Mouse (Mus musculus) retina, postnatal 7 days (tissue): ENCODE measurements around the gene Olfr867.

Experiments used
- DNase-seq: peaks from one replicate; pipeline ENCODE4 v3.0.0-alpha.2; 2012; ENCODE audit warnings: low read depth, low spot score

Olfr867 gene

DNA sequence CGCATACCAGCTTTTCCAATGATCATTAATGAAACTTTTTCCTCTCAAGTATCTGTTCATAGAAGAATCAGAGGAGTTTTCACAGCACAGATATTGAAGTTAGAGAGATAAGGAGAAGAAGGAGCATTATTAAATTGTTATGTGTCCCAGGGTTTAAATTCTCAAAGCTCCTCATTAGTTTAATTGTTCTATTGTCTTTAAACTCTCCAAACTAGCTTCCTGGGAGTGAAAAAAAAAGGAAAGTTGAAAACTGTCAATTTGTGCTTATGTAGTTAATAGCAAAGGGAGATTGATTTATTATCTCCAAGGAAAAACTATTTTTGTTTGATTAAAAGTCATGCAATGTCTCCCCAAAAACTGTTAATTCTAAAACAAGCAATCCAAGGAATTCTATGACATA, at the start of gene Olfr867:
TSS of gene Olfr867 (minus strand) at position 101 of the 400 bp plus-strand sequence.
- DNase-seq = no peak

DNA sequence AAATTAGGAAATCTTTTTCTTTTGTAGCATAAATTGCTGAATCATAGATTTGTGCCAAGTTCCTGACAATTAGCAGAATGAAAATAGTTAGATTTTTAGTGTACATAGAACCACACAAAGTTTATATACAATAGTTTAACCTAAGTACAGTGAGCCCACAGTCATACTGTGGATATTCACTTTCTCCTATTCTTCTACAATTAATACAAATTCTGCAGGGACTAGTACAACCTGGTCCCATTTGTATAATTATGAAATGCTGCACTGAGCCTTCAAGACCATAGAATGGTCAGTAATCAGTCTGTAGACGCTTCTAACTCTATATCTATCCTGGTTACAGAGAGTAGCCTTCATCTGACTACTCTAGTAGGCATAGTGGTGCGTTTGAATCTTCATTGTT, 41.0 kb upstream of the Olfr867 start, which contains the start of gene Olfr868:
TSS of gene Olfr868 (plus strand) at position 301 of the 400 bp plus-strand sequence.
- no peak for DNase-seq

DNA sequence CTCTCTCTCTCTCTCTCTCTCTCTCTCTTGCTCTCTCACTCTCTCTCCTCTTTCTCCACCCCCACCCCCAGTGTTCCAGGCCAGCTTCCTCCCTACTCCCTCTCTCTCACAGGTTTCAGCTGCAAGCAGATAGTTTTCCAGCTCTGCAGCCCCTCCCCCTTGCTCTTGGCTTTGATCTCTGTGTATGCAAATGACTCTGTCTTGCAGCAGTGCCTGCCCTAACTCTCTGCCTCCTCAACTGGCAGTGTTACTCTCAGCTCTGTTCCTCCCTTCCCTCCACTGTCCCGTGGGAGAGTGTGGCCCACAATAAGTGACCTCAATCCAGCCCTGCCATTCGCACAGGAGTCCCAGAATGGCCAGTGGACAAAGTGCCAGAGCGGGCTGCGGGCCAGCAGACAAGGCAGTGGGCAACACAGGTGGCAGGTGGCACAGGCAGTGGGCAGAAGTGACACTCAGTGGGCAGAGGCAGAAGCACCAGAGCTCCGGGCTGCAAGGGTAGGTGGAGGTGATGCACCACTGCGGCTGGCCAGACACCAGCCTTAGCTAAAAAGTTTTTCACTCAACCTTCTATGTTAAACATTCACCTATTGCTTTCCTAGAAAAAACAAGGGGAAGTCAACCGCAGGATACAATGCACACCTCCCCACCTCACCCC, 16.3 kb upstream of the Olfr867 start:
- no peak for DNase-seq

DNA sequence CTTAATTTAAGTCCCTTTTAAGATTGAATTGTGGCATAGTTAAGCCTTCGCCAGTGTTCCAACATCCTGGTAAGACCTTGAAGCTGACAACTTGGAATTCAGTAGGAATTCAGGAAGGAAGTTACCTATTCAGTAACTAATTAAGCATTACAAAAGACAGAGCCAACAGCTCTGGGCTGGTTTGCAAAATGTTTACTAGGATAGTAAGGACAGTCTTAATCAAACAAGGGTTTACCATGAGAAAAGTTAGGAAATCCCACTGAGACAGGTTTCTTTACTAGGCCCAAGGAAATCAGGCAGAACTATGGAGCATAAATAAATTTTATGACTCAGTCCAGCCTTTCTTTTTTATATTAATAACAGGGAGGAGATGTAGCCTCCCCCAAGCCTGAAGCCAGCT, 13.9 kb upstream of the Olfr867 start:
- no peak for DNase-seq

DNA sequence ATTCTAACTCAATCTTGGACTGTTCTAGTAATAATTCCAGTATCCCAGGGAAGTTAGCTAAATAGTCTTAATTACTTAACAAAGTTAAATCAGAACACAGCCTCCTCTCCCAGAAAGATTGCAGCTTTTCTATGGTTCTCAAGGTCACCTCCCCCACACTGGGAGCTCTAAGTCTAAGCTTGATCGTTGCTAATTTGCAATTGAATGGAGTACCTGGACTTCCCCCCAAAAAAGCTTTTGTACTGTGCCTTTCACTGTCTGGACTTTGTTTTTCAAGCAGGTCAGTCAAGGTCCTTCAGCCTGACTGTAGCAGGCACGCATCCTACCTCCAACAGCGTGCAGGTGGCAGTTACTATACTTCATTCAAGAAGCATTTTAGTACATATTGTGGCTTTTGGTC, 12.9 kb upstream of the Olfr867 start:
- no peak for DNase-seq

DNA sequence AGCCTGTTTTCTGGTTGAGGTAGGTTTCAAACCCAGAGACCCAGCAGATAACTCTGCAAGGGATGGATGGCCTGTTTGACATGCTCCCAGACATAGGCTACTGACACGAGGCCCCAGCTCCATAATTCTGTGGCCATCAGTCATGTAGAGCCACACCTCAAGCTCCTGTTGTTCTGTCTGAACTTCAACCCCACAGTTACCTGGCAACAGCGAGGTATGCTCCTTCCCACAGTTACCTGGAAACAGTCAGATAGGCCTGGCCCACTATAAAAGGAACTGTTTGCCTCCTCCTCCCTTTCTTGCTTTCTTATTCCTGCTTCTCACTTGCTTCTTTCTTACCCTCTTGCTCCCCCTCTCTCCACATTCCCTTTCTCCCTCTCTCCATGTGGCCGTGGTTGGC, 9.4 kb downstream of the Olfr867 start:
- DNase-seq = no peak

DNA sequence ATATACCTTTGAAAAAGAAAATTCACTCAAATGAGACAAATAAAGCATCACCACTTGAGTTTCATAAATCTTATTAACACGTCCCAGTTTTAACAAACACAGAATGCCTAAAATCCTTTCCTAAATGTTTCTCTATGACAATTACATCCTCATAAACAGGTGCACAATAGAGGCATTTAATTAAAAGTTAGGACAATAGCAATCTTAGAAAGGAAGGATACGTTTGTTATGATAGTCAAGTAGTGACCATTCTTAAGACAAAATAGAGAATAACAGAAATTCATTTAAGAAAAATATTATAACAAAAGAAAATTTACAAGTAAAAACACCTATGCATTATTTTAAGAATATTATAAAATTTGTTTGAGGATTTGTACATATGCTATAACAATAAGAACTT, 29.4 kb downstream of the Olfr867 start, which contains the start of gene Olfr866:
TSS of gene Olfr866 (minus strand) at position 101 of the 400 bp plus-strand sequence.
- no peak for DNase-seq
